Mouse (Mus musculus) common myeloid progenitor, adult 5-6 weeks (primary cell): ENCODE measurements around the gene Hes6. TPM values are rescaled to one million over a fixed set of nuclear protein-coding genes. Genes with fewer than 3 reads are reported as not detected.

Experiments used
- total RNA-seq: library from RNA; stranded (forward); fragments of 200-1000, 187-1606 nt; gene quantifications from 2 replicates; pipeline ENCODE4 v1.2.3, GENCODE M21; 2017

The Hes6 gene
- total RNA-seq, 1 experiment from 2014 or later, result 31.3 TPM

Other genes with a start within 250 kb of the Hes6 start
- gene Ramp1, start 234.2 kb downstream of the Hes6 start, total RNA-seq, result 89.1 and 108 TPM in 2 replicates
- gene Ube2f, start 163.7 kb downstream of the Hes6 start, total RNA-seq, result 35.2 and 44.8 TPM in 2 replicates
- gene Scly, start 115.7 kb downstream of the Hes6 start, total RNA-seq, result 19.9 and 23.2 TPM in 2 replicates
- gene Espnl, start 92.0 kb downstream of the Hes6 start, total RNA-seq, result 0.14 TPM in 1 of 2 replicates, not detected in the other
- gene Klhl30, start 63.0 kb downstream of the Hes6 start, total RNA-seq, result 0.05 TPM in 1 of 2 replicates, not detected in the other
- 0.58 and 0.73 TPM in 2 replicates for gene Erfe, start 47.6 kb downstream of the Hes6 start, total RNA-seq
- 123 and 126 TPM in 2 replicates for gene Ilkap, start 15.2 kb downstream of the Hes6 start, total RNA-seq
- gene Per2, start 45.3 kb upstream of the Hes6 start, total RNA-seq, result 5.3 and 6.4 TPM in 2 replicates
- 4.0 and 5.2 TPM in 2 replicates for gene Traf3ip1, start 80.6 kb upstream of the Hes6 start, total RNA-seq
- 14.7 and 15.2 TPM in 2 replicates for gene Asb1, start 126.5 kb upstream of the Hes6 start, total RNA-seq